In genomic region chr13:58129687-58130246, GRCm38 (mm10) we compare ENCODE assay signal across 7 mouse cellular contexts. TPM values are rescaled to one million over a fixed set of nuclear protein-coding genes. Genes with fewer than 3 reads are reported as not detected.
DNase-seq lines count a peak whose midpoint lies in the region; ATAC-seq and TF ChIP-seq lines count a peak whose summit lies in the region.

No protein-coding gene starts in this region.

- peaks cover 7% of the 10 kb centered on the region for H3K36me3 ChIP-seq in megakaryocyte, embryonic 14.5 days (replicated peaks; ENCODE audit: low read length)
- no peaks in the 10 kb centered on the region for H3K36me3 ChIP-seq in embryonic facial prominence, embryonic 11.5 days (replicated peaks; ENCODE audit: control insufficient read depth, insufficient read depth, low read depth, low read length)
- H3K36me3 ChIP-seq in intestine, embryonic 16.5 days (ENCODE audit: control insufficient read depth, insufficient read depth, low read length) = no peaks in the 10 kb centered on the region
- peaks cover 4% of the 10 kb centered on the region; the same call in 1 of the 2 replicates for H3K36me3 ChIP-seq in small intestine, adult 2 months (ENCODE audit: control insufficient read depth, insufficient read depth, low read length)

- DNase-seq in embryonic facial prominence, embryonic 11.5 days (ENCODE audit: low spot score) = no peak
- DNase-seq in T-cell, adult 2 months (ENCODE audit: low spot score) = no peak
- no peak for DNase-seq in right cerebral cortex, postnatal 36 days (ENCODE audit: low spot score in 2 of 2)

- H3K9me3 ChIP-seq in megakaryocyte, embryonic 14.5 days = peaks cover 23% of the 10 kb centered on the region
- no peaks in the 10 kb centered on the region for H3K9me3 ChIP-seq in embryonic facial prominence, embryonic 11.5 days (replicated peaks; ENCODE audit: control insufficient read depth, low read length)
- H3K9me3 ChIP-seq in intestine, embryonic 16.5 days (ENCODE audit: control insufficient read depth, low read length) = no peaks in the 10 kb centered on the region

- peak overlapping the region; percentile 98 for H3K27ac ChIP-seq in embryonic facial prominence, embryonic 11.5 days (replicated peaks; ENCODE audit: low read depth, low read length)
- peak overlapping the region; percentile 98 for H3K27ac ChIP-seq in intestine, embryonic 16.5 days (ENCODE audit: low read length)
- H3K27ac ChIP-seq in small intestine, adult 2 months (ENCODE audit: insufficient read depth, low read depth, low read length) = peak overlapping the region; percentile 83

- 32% methylated on average over 4 of the region's 4 CpGs for WGBS in embryonic facial prominence, embryonic 11.5 days
- WGBS in intestine, embryonic 16.5 days = 22% methylated on average over 4 of the region's 4 CpGs
- WGBS in small intestine, adult 2 months = 8% methylated on average over 4 of the region's 4 CpGs

- no peak for TF ChIP-seq POLR2A in small intestine, adult 2 months (IDR thresholded peaks at IDR 0.05; ENCODE audit: low read depth, low read length)

- H3K4me3 ChIP-seq in megakaryocyte, embryonic 14.5 days (replicated peaks) = peak overlapping the region; percentile 99
- H3K4me3 ChIP-seq in embryonic facial prominence, embryonic 11.5 days (ENCODE audit: low read depth, low read length) = peak overlapping the region; percentile 99
- peak overlapping the region; percentile 98 for H3K4me3 ChIP-seq in intestine, embryonic 16.5 days (ENCODE audit: low read length)
- peak overlapping the region; percentile 94 for H3K4me3 ChIP-seq in small intestine, adult 2 months (ENCODE audit: low read depth, low read length)

- H3K4me1 ChIP-seq in megakaryocyte, embryonic 14.5 days = peaks cover 16% of the 10 kb centered on the region
- no peaks in the 10 kb centered on the region for H3K4me1 ChIP-seq in embryonic facial prominence, embryonic 11.5 days (ENCODE audit: control insufficient read depth, insufficient read depth, low read length)
- H3K4me1 ChIP-seq in intestine, embryonic 16.5 days (ENCODE audit: control insufficient read depth, insufficient read depth, low read length) = peaks cover 9% of the 10 kb centered on the region
- H3K4me1 ChIP-seq in small intestine, adult 2 months (ENCODE audit: control insufficient read depth, insufficient read depth, insufficient read length, low read length) = peaks cover 9% of the 10 kb centered on the region; the same call in 1 of the 2 replicates

- no peak for ATAC-seq in megakaryocyte, adult 5-6 weeks (ENCODE audit: poor library complexity, severe bottlenecking)
- ATAC-seq in embryonic facial prominence, embryonic 11.5 days (replicated peaks; ENCODE audit: insufficient number of reproducible peaks, low FRiP score, low TSS enrichment, low read depth) = no peak
- no peak for ATAC-seq in intestine, embryonic 16.5 days

- H3K9ac ChIP-seq in embryonic facial prominence, embryonic 11.5 days (replicated peaks; ENCODE audit: low read length) = peak overlapping the region; percentile 100
- H3K9ac ChIP-seq in intestine, embryonic 16.5 days (ENCODE audit: low read depth, low read length) = peak overlapping the region; percentile 99

- no peak for TF ChIP-seq CTCF in small intestine, adult 2 months (IDR thresholded peaks at IDR 0.05; ENCODE audit: extremely low read depth, insufficient read length, insufficient replicate concordance, low read depth, low read length)

- peak overlapping the region; percentile 75 for H3K4me2 ChIP-seq in embryonic facial prominence, embryonic 11.5 days (ENCODE audit: low read depth, low read length)
- H3K4me2 ChIP-seq in intestine, embryonic 16.5 days (ENCODE audit: low read depth, low read length) = peak overlapping the region; percentile 50

- H3K27me3 ChIP-seq in megakaryocyte, embryonic 14.5 days (replicated peaks) = peaks cover 6% of the 10 kb centered on the region
- H3K27me3 ChIP-seq in embryonic facial prominence, embryonic 11.5 days (ENCODE audit: control insufficient read depth, insufficient read depth, low read length) = no peaks in the 10 kb centered on the region
- H3K27me3 ChIP-seq in intestine, embryonic 16.5 days (replicated peaks; ENCODE audit: control insufficient read depth, insufficient read depth, low read length) = no peaks in the 10 kb centered on the region
- no peaks in the 10 kb centered on the region for H3K27me3 ChIP-seq in small intestine, adult 2 months (ENCODE audit: control insufficient read depth, insufficient read depth, low read length)

RNA-seq across cellular contexts. Expression of gene Hnrnpa0, which starts 1.4 kb away (rescaled TPM):
- polyA plus RNA-seq in megakaryocyte, embryonic 14.5 days (2012; ENCODE audit: insufficient read depth, low replicate concordance) = 352 and 532 TPM in 2 replicates
- total RNA-seq in megakaryocyte, adult 5-6 weeks (2015) = 68.3 and 78.2 TPM in 2 replicates
- total RNA-seq in megakaryocyte, adult 5-6 weeks (2017) = 44.4 and 46.5 TPM in 2 replicates
- 49.7 and 61.2 TPM in 2 replicates for polyA plus RNA-seq in embryonic facial prominence, embryonic 11.5 days (2014; fragmentation: Nextera tagmentation; extraction: Ambion mirVana)
- 20.0 and 20.9 TPM in 2 replicates for polyA plus RNA-seq in intestine, embryonic 16.5 days (2015; fragmentation: Nextera tagmentation; extraction: Ambion mirVana)
- 44.5 and 94.1 TPM in 2 replicates for polyA plus RNA-seq in small intestine, adult 2 months (2012; rRNA removed)

RNA-seq across cellular contexts. Expression of gene Klhl3, which starts 16.4 kb away (rescaled TPM):
- not detected in 2 replicates for polyA plus RNA-seq in megakaryocyte, embryonic 14.5 days (2012; ENCODE audit: insufficient read depth, low replicate concordance)
- total RNA-seq in megakaryocyte, adult 5-6 weeks (2015) = 0.07 and 0.09 TPM in 2 replicates
- total RNA-seq in megakaryocyte, adult 5-6 weeks (2017) = 0.11 and 0.12 TPM in 2 replicates
- polyA plus RNA-seq in embryonic facial prominence, embryonic 11.5 days (2014; fragmentation: Nextera tagmentation; extraction: Ambion mirVana) = 1.8 and 2.1 TPM in 2 replicates
- 1.9 and 2.4 TPM in 2 replicates for polyA plus RNA-seq in intestine, embryonic 16.5 days (2015; fragmentation: Nextera tagmentation; extraction: Ambion mirVana)
- 0.33 and 0.43 TPM in 2 replicates for polyA plus RNA-seq in small intestine, adult 2 months (2012; rRNA removed)

RNA-seq across cellular contexts. Expression of gene Idnk, which starts 27.7 kb away (rescaled TPM):
- 3.4 and 15.6 TPM in 2 replicates for polyA plus RNA-seq in megakaryocyte, embryonic 14.5 days (2012; ENCODE audit: insufficient read depth, low replicate concordance)
- 52.9 and 53.8 TPM in 2 replicates for total RNA-seq in megakaryocyte, adult 5-6 weeks (2015)
- 36.7 and 38.7 TPM in 2 replicates for total RNA-seq in megakaryocyte, adult 5-6 weeks (2017)
- polyA plus RNA-seq in embryonic facial prominence, embryonic 11.5 days (2014; fragmentation: Nextera tagmentation; extraction: Ambion mirVana) = 41.8 and 44.2 TPM in 2 replicates
- 53.8 and 54.1 TPM in 2 replicates for polyA plus RNA-seq in intestine, embryonic 16.5 days (2015; fragmentation: Nextera tagmentation; extraction: Ambion mirVana)
- polyA plus RNA-seq in small intestine, adult 2 months (2012; rRNA removed) = 7.9 and 18.1 TPM in 2 replicates
